Mouse (Mus musculus) retina, embryonic 14.5 days (tissue): ENCODE measurements around the gene Nog.

Experiments
- DNase-seq: peaks from one replicate; pipeline ENCODE4 v3.0.0-alpha.2; 2015; ENCODE audit warnings: low spot score

The Nog gene

GRCm38 (mm10) chr11:89267520-89267919, 34.6 kb downstream of the Nog start:
- DNase-seq = no peak

- no peak for DNase-seq
Measured at GRCm38 (mm10) chr11:89265080-89265479, 37.1 kb downstream of the Nog start.

- DNase-seq = peak; percentile 40
Measured at GRCm38 (mm10) chr11:89259338-89259915, 42.7 kb downstream of the Nog start.

GRCm38 (mm10) chr11:89257893-89258292, 44.2 kb downstream of the Nog start:
- no peak for DNase-seq

GRCm38 (mm10) chr11:89253973-89254372, 48.2 kb downstream of the Nog start:
- DNase-seq = no peak
